13 mouse cellular contexts compared by ENCODE assay signal in the genomic region with DNA sequence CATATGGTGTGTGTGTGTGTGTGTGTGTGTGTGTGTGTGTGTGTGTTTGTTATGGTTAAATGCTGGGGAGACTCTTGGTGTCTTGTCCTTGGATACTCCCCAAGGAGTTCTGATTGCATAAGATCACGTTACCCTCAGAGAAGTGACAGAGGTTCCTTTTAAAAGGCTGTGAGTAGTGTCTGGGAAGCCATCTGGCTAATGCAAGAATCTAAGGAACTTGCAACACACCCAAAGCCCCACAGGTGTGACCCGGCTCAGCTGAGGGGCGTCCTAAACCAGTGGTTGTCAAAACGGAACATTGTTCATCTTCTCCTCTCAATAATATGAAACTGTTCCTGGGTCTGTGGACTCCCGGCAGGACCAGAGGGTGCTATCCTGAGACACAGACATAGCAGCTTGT. TPM values are rescaled to one million over a fixed set of nuclear protein-coding genes. Genes with fewer than 3 reads are reported as not detected.
DNase-seq lines count a peak whose midpoint lies in the region; ATAC-seq and TF ChIP-seq lines count a peak whose summit lies in the region.
"Had no signal": no experiment of that assay in that cellular context is flagged by ENCODE, and none has a peak within 500 bp of the region (broad histone marks: within the 10 kb centered on the region; RNA-seq: fewer than 3 reads in every experiment).

No protein-coding gene starts in this region.

- ATAC-seq in neural tube, embryonic 12.5 days (ENCODE audit: low FRiP score, low read depth): no peak
- ATAC-seq in hindbrain, postnatal 0 days: no peak
- ATAC-seq in frontal cortex, adult (ENCODE audit: low TSS enrichment): no peak

- no peak overlapping the region for H3K9ac ChIP-seq in neural tube, embryonic 12.5 days
- H3K9ac ChIP-seq in hindbrain, postnatal 0 days (replicated peaks; ENCODE audit: low read length): no peak overlapping the region; the same call in 1 of the 2 replicates
- H3K9ac ChIP-seq: embryonic facial prominence, embryonic 15.5 days had no signal

- TF ChIP-seq POLR2A in olfactory bulb, adult 2 months (IDR thresholded peaks at IDR 0.05; ENCODE audit: insufficient read depth, low read depth, low read length): no peak

- H3K27me3 ChIP-seq in neural tube, embryonic 12.5 days (replicated peaks): no peaks in the 10 kb centered on the region
- no peaks in the 10 kb centered on the region for H3K27me3 ChIP-seq in hindbrain, postnatal 0 days (ENCODE audit: insufficient read depth, low read length)
- H3K27me3 ChIP-seq: embryonic facial prominence, embryonic 15.5 days had no signal

- peak; percentile 15 for DNase-seq in gastrocnemius, adult 18-20 months (ENCODE audit: low spot score)
- no peak for DNase-seq in gastrocnemius, postnatal 4 days (ENCODE audit: low spot score in 2 of 2)
- no peak for DNase-seq in neural tube, embryonic 10.5 days (ENCODE audit: extremely low spot score, low spot score)
- DNase-seq in hindbrain, postnatal 0 days (ENCODE audit: low spot score): no peak
- DNase-seq in urinary bladder, adult 18-20 months (ENCODE audit: low spot score in 2 of 2): no peak
- DNase-seq: B cell, adult 2 months; cerebellum, adult 8-10 months; kidney, postnatal 36 days had no signal

- peaks cover 33% of the 10 kb centered on the region for H3K4me1 ChIP-seq in neural tube, embryonic 12.5 days
- 0 out of 2 replicates have a peak, but pooled peaks cover 7% of the 10 kb centered on the region for H3K4me1 ChIP-seq in hindbrain, postnatal 0 days (ENCODE audit: insufficient read depth, low read length)
- H3K4me1 ChIP-seq in olfactory bulb, adult 2 months (ENCODE audit: control insufficient read depth, insufficient read depth, low read length): peaks cover 12% of the 10 kb centered on the region

- H3K4me2 ChIP-seq in neural tube, embryonic 12.5 days (replicated peaks): peak overlapping the region; percentile 79
- H3K4me2 ChIP-seq in hindbrain, postnatal 0 days (ENCODE audit: low read depth, low read length): peak overlapping the region; percentile 79

- H3K36me3 ChIP-seq in neural tube, embryonic 12.5 days: no peaks in the 10 kb centered on the region
- H3K36me3 ChIP-seq in hindbrain, postnatal 0 days (ENCODE audit: insufficient read depth, low read length): no peaks in the 10 kb centered on the region
- H3K36me3 ChIP-seq: embryonic facial prominence, embryonic 15.5 days had no signal

- H3K9me3 ChIP-seq in neural tube, embryonic 12.5 days: no peaks in the 10 kb centered on the region
- no peaks in the 10 kb centered on the region for H3K9me3 ChIP-seq in hindbrain, postnatal 0 days (ENCODE audit: low read length)
- H3K9me3 ChIP-seq: embryonic facial prominence, embryonic 15.5 days had no signal

- no peak overlapping the region for H3K27ac ChIP-seq in neural tube, embryonic 12.5 days
- H3K27ac ChIP-seq in hindbrain, postnatal 0 days: no peak overlapping the region
- 0 out of 2 replicates have a peak overlapping the region, but pooled peaks have one; percentile 26 for H3K27ac ChIP-seq in olfactory bulb, adult 2 months (ENCODE audit: insufficient read depth, low read depth, low read length)
- H3K27ac ChIP-seq: embryonic facial prominence, embryonic 15.5 days; macrophage had no signal

- 83% methylated on average over 5 of the region's 5 CpGs for WGBS in neural tube, embryonic 12.5 days
- 71% methylated on average over 5 of the region's 5 CpGs for WGBS in hindbrain, postnatal 0 days
- WGBS in olfactory bulb, adult 2 months: 73% methylated on average over 5 of the region's 5 CpGs

- no peak overlapping the region for H3K4me3 ChIP-seq in neural tube, embryonic 12.5 days
- peak overlapping the region; percentile 64; the same call in 1 of the 2 replicates for H3K4me3 ChIP-seq in hindbrain, postnatal 0 days (ENCODE audit: low read length)
- H3K4me3 ChIP-seq in olfactory bulb, adult 2 months (ENCODE audit: insufficient read depth, low read depth, low read length): no peak overlapping the region

- TF ChIP-seq CTCF in hindbrain, postnatal 0 days (IDR thresholded peaks at IDR 0.05; ENCODE audit: low read depth): no peak
- TF ChIP-seq CTCF in olfactory bulb, adult 2 months (IDR thresholded peaks at IDR 0.05; ENCODE audit: insufficient read depth, low read depth, low read length): no peak

RNA-seq across cellular contexts. Expression of gene Fam13c, which starts 2.3 kb away (rescaled TPM):
- total RNA-seq in gastrocnemius, adult 18-20 months (2021): 1 to 10 TPM; 4.6 to 6.3 TPM
- total RNA-seq in gastrocnemius, postnatal 4 days (2021): 1 to 10 TPM; 7.9 to 8.3 TPM
- 17.2 and 18.5 TPM in 2 replicates for polyA plus RNA-seq in neural tube, embryonic 12.5 days (2016; fragmentation: Nextera tagmentation; extraction: Ambion mirVana)
- total RNA-seq in hindbrain, postnatal 0 days (2014; rRNA removed): 6.8 and 7.7 TPM in 2 replicates
- 18.3 and 18.8 TPM in 2 replicates for polyA plus RNA-seq in hindbrain, postnatal 0 days (2015; fragmentation: Nextera tagmentation; extraction: Ambion mirVana)
- polyA plus RNA-seq in olfactory bulb, adult 2 months (2012; ENCODE audit: insufficient read depth, insufficient read length, low replicate concordance, missing spikeins): not detected in 2 replicates
- polyA plus RNA-seq: macrophage had no signal
